Mouse (Mus musculus): Measurements from ENCODE around the gene Zswim4. TPM values are rescaled to one million over a fixed set of nuclear protein-coding genes. Genes with fewer than 3 reads are reported as not detected.

Zswim4 gene
- total RNA-seq, 4 experiments from 2014 or later = 6.6 to 8.0 (median 7.2) TPM

GRCm38 (mm10) chr8:84223322-84224029 is 13.4 kb downstream of the Zswim4 start:
- DNase-seq (ENCODE audit: low spot score) = no peak

GRCm38 (mm10) chr8:84222566-84223165 is 14.2 kb downstream of the Zswim4 start:
- DNase-seq (ENCODE audit: low spot score) = no peak

GRCm38 (mm10) chr8:84220105-84220504 is 16.8 kb downstream of the Zswim4 start:
- DNase-seq (ENCODE audit: low spot score) = no peak

GRCm38 (mm10) chr8:84218143-84218542 is 18.7 kb downstream of the Zswim4 start:
- no peak for DNase-seq (ENCODE audit: low spot score)

GRCm38 (mm10) chr8:84217206-84217605 is 19.6 kb downstream of the Zswim4 start:
- no peak for DNase-seq (ENCODE audit: low spot score)

GRCm38 (mm10) chr8:84213277-84213676 is 23.6 kb downstream of the Zswim4 start:
- no peak for DNase-seq (ENCODE audit: low spot score)

- no peak for DNase-seq (ENCODE audit: low spot score)
Measured at GRCm38 (mm10) chr8:84211881-84212563, 24.8 kb downstream of the Zswim4 start.

GRCm38 (mm10) chr8:84211202-84211601 is 25.7 kb downstream of the Zswim4 start:
- no peak for DNase-seq (ENCODE audit: low spot score)

GRCm38 (mm10) chr8:84210167-84210791 is 26.6 kb downstream of the Zswim4 start:
- peak; percentile 84 for DNase-seq (ENCODE audit: low spot score)

- DNase-seq (ENCODE audit: low spot score) = no peak
Measured at GRCm38 (mm10) chr8:84208381-84209380, 28.2 kb downstream of the Zswim4 start.

- peak; percentile 83 for DNase-seq (ENCODE audit: low spot score)
Measured at GRCm38 (mm10) chr8:84207811-84208210, 29.0 kb downstream of the Zswim4 start.

- no peak for DNase-seq (ENCODE audit: low spot score)
Measured at GRCm38 (mm10) chr8:84206666-84207065, 30.2 kb downstream of the Zswim4 start.

GRCm38 (mm10) chr8:84205073-84205472 is 31.8 kb downstream of the Zswim4 start:
- DNase-seq (ENCODE audit: low spot score) = no peak

GRCm38 (mm10) chr8:84203975-84204772 is 32.7 kb downstream of the Zswim4 start:
- peak; percentile 93 for DNase-seq (ENCODE audit: low spot score)

- peak; percentile 90 for DNase-seq (ENCODE audit: low spot score)
Measured at GRCm38 (mm10) chr8:84202938-84203917, 33.6 kb downstream of the Zswim4 start.

GRCm38 (mm10) chr8:84202466-84202865 is 34.4 kb downstream of the Zswim4 start:
- peak; percentile 71 for DNase-seq (ENCODE audit: low spot score)

- DNase-seq (ENCODE audit: low spot score) = peak; percentile 89
Measured at GRCm38 (mm10) chr8:84201545-84202245, 35.2 kb downstream of the Zswim4 start.
